ENCODE assay signal across 13 mouse cellular contexts in genomic region chr3:153831873-153832653, GRCm38 (mm10). TPM values are rescaled to one million over a fixed set of nuclear protein-coding genes. Genes with fewer than 3 reads are reported as not detected.
DNase-seq lines count a peak whose midpoint lies in the region; ATAC-seq and TF ChIP-seq lines count a peak whose summit lies in the region.
"Had no signal": no experiment of that assay in that cellular context is flagged by ENCODE, and none has a peak within 500 bp of the region (broad histone marks: within the 10 kb centered on the region; RNA-seq: fewer than 3 reads in every experiment).

No protein-coding gene starts in this region.

- H3K4me1 ChIP-seq in hindbrain, embryonic 11.5 days (replicated peaks; ENCODE audit: control insufficient read depth, insufficient read depth, low read length): no peaks in the 10 kb centered on the region
- no peaks in the 10 kb centered on the region for H3K4me1 ChIP-seq in hindbrain, embryonic 12.5 days
- H3K4me1 ChIP-seq in bone marrow, adult 2 months (ENCODE audit: control insufficient read depth, insufficient read depth, low read length): peaks cover 6% of the 10 kb centered on the region
- H3K4me1 ChIP-seq in embryonic facial prominence, embryonic 10.5 days: no peaks in the 10 kb centered on the region
- peaks cover 45% of the 10 kb centered on the region for H3K4me1 ChIP-seq in liver, embryonic 16.5 days (ENCODE audit: control insufficient read depth, low read depth, low read length)
- H3K4me1 ChIP-seq: heart, embryonic 15.5 days had no signal

- H3K4me2 ChIP-seq in hindbrain, embryonic 11.5 days (replicated peaks; ENCODE audit: low read depth, low read length): no peak overlapping the region
- no peak overlapping the region for H3K4me2 ChIP-seq in hindbrain, embryonic 12.5 days (replicated peaks)
- H3K4me2 ChIP-seq in liver, embryonic 16.5 days (ENCODE audit: low read depth, low read length): peak overlapping the region; percentile 36
- H3K4me2 ChIP-seq: heart, embryonic 15.5 days had no signal

- no peak overlapping the region for H3K9ac ChIP-seq in hindbrain, embryonic 11.5 days (ENCODE audit: low read depth, low read length)
- H3K9ac ChIP-seq in hindbrain, embryonic 12.5 days: no peak overlapping the region
- H3K9ac ChIP-seq in liver, embryonic 16.5 days (ENCODE audit: low read depth, low read length): peak overlapping the region; percentile 54
- H3K9ac ChIP-seq: heart, embryonic 15.5 days had no signal

- no peak overlapping the region for H3K27ac ChIP-seq in hindbrain, embryonic 11.5 days (ENCODE audit: low read depth, low read length)
- H3K27ac ChIP-seq in hindbrain, embryonic 12.5 days: no peak overlapping the region
- peak overlapping the region; percentile 61 for H3K27ac ChIP-seq in bone marrow, adult 2 months (ENCODE audit: control insufficient read depth, insufficient read depth, low read depth, low read length, poor library complexity)
- peak overlapping the region; percentile 59; the same call in 1 of the 2 replicates for H3K27ac ChIP-seq in embryonic facial prominence, embryonic 10.5 days (replicated peaks)
- H3K27ac ChIP-seq in liver, embryonic 16.5 days (ENCODE audit: low read length): peak overlapping the region; percentile 85
- H3K27ac ChIP-seq: heart, embryonic 15.5 days had no signal

- H3K27me3 ChIP-seq in hindbrain, embryonic 11.5 days (ENCODE audit: control insufficient read depth, insufficient read depth, low read length): no peaks in the 10 kb centered on the region
- no peaks in the 10 kb centered on the region for H3K27me3 ChIP-seq in hindbrain, embryonic 12.5 days
- H3K27me3 ChIP-seq in embryonic facial prominence, embryonic 10.5 days (replicated peaks; ENCODE audit: low read depth, poor library complexity, severe bottlenecking): peaks cover 8% of the 10 kb centered on the region
- no peaks in the 10 kb centered on the region for H3K27me3 ChIP-seq in liver, embryonic 16.5 days (ENCODE audit: control insufficient read depth, insufficient read depth, low read depth, low read length)
- H3K27me3 ChIP-seq: heart, embryonic 15.5 days had no signal

- H3K4me3 ChIP-seq in hindbrain, embryonic 11.5 days (ENCODE audit: low read depth, low read length): no peak overlapping the region
- no peak overlapping the region for H3K4me3 ChIP-seq in hindbrain, embryonic 12.5 days
- H3K4me3 ChIP-seq in bone marrow, adult 2 months (replicated peaks; ENCODE audit: control insufficient read depth, low read depth, low read length): no peak overlapping the region
- H3K4me3 ChIP-seq in embryonic facial prominence, embryonic 10.5 days: no peak overlapping the region
- no peak overlapping the region for H3K4me3 ChIP-seq in liver, embryonic 16.5 days (ENCODE audit: low read depth, low read length)
- H3K4me3 ChIP-seq: heart, embryonic 15.5 days had no signal

- no peak for TF ChIP-seq POLR2A in bone marrow, adult 2 months (IDR thresholded peaks at IDR 0.05; ENCODE audit: borderline replicate concordance, control insufficient read depth, low read depth, low read length)

- DNase-seq in hindbrain, embryonic 11.5 days (ENCODE audit: low spot score): no peak
- no peak for DNase-seq in embryonic facial prominence, embryonic 10.5 days (ENCODE audit: low spot score)
- no peak for DNase-seq in layer of hippocampus, adult 9-11 months
- no peak for DNase-seq in adrenal gland, adult 18-20 months (ENCODE audit: low spot score in 2 of 2)
- DNase-seq: adrenal gland, adult 8-10 months; spleen, adult 18-20 months had no signal

- H3K9me3 ChIP-seq in hindbrain, embryonic 11.5 days (ENCODE audit: control insufficient read depth, low read length): no peaks in the 10 kb centered on the region
- H3K9me3 ChIP-seq in hindbrain, embryonic 12.5 days (replicated peaks): no peaks in the 10 kb centered on the region
- no peaks in the 10 kb centered on the region for H3K9me3 ChIP-seq in embryonic facial prominence, embryonic 10.5 days
- no peaks in the 10 kb centered on the region for H3K9me3 ChIP-seq in liver, embryonic 16.5 days (replicated peaks; ENCODE audit: control insufficient read depth, low read length)
- H3K9me3 ChIP-seq: heart, embryonic 15.5 days had no signal

- ATAC-seq in hindbrain, embryonic 11.5 days (ENCODE audit: low FRiP score): peak; percentile 47
- no peak for ATAC-seq in hindbrain, embryonic 12.5 days (ENCODE audit: low FRiP score)
- ATAC-seq in liver, embryonic 16.5 days (ENCODE audit: low read depth): peak; percentile 92

- no peak for TF ChIP-seq CTCF in bone marrow, adult 2 months (IDR thresholded peaks at IDR 0.05; ENCODE audit: control insufficient read depth, insufficient read depth, low read length)

- WGBS in hindbrain, embryonic 11.5 days: 73% methylated on average over 4 of the region's 4 CpGs
- 80% methylated on average over 4 of the region's 4 CpGs for WGBS in hindbrain, embryonic 12.5 days
- 53% methylated on average over 4 of the region's 4 CpGs for WGBS in bone marrow, adult 2 months
- WGBS in embryonic facial prominence, embryonic 10.5 days: 72% methylated on average over 4 of the region's 4 CpGs
- 37% methylated on average over 4 of the region's 4 CpGs for WGBS in liver, embryonic 16.5 days (ENCODE audit: insufficient replicate concordance)

- H3K36me3 ChIP-seq in hindbrain, embryonic 11.5 days (ENCODE audit: control insufficient read depth, insufficient read depth, low read length): no peaks in the 10 kb centered on the region
- H3K36me3 ChIP-seq in hindbrain, embryonic 12.5 days: no peaks in the 10 kb centered on the region
- no peaks in the 10 kb centered on the region for H3K36me3 ChIP-seq in embryonic facial prominence, embryonic 10.5 days (replicated peaks)
- no peaks in the 10 kb centered on the region for H3K36me3 ChIP-seq in liver, embryonic 16.5 days (ENCODE audit: control insufficient read depth, insufficient read depth)
- H3K36me3 ChIP-seq: heart, embryonic 15.5 days had no signal

RNA-seq across cellular contexts. Expression of gene Asb17, which starts 11.9 kb away (rescaled TPM):
- polyA plus RNA-seq in hindbrain, embryonic 11.5 days (2014; fragmentation: Nextera tagmentation; extraction: Ambion mirVana): 0.25 and 0.86 TPM in 2 replicates
- polyA plus RNA-seq in hindbrain, embryonic 12.5 days (2016; fragmentation: Nextera tagmentation; extraction: Ambion mirVana): 0.13 and 0.14 TPM in 2 replicates
- 2.1 TPM in 1 of 2 replicates, not detected in the other for polyA plus RNA-seq in bone marrow, adult 2 months (2011; ENCODE audit: insufficient read depth, insufficient read length, low replicate concordance, missing spikeins)
- polyA plus RNA-seq in embryonic facial prominence, embryonic 10.5 days (2016; fragmentation: Nextera tagmentation; extraction: Ambion mirVana): 0.19 and 0.34 TPM in 2 replicates
- 2.2 and 2.4 TPM in 2 replicates for polyA plus RNA-seq in liver, embryonic 16.5 days (2015; fragmentation: Nextera tagmentation; extraction: Ambion mirVana)
- total RNA-seq in adrenal gland, adult 18-20 months (2021): not detected
- total RNA-seq: adrenal gland, adult 8-10 months; left cerebral cortex, postnatal 36 days; neutrophil, adult 5-6 weeks had no signal
- polyA plus RNA-seq: forebrain, embryonic 14.5 days had no signal

Comparison
In these comparisons a context has a peak if more than half of its experiments do, and no peak if none do; other contexts are left out.
1. H3K27ac ChIP-seq: peak in bone marrow, adult 2 months (single experiment), embryonic facial prominence, embryonic 10.5 days (single experiment) and liver, embryonic 16.5 days (single experiment); none in hindbrain, embryonic 11.5 days (single experiment) and hindbrain, embryonic 12.5 days (single experiment).